ENCODE assay signal across 32 mouse cellular contexts in the genomic region with DNA sequence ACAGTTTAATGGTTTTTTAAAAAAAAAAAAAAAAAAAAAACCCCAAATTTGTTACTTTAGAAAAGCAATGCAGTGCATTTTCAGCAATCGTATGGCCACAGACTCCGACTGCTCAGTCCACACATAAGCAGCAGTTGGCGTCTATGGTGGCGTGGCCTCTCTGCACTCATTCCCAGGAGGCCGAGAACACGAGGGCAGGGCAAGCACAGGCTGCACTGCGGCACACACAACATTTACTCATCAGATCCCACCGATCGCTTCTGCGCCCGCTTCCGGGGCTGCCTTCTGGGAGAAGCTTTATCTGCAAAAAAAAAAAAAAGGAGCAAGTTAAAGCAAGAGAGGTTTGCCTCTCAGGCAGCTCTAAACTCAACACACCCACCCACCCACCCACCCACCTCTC.
"Had no signal": no experiment of that assay in that cellular context is flagged by ENCODE, and none has a peak within 500 bp of the region (broad histone marks: within the 10 kb centered on the region; RNA-seq: fewer than 3 reads in every experiment).

No protein-coding gene starts in this region.

- H3K9me3 ChIP-seq: limb, embryonic 10.5 days; limb, embryonic 12.5 days; limb, embryonic 13.5 days; limb, embryonic 15.5 days; liver, embryonic 12.5 days; liver, embryonic 13.5 days; liver, embryonic 15.5 days; lung, embryonic 15.5 days; megakaryocyte, embryonic 14.5 days; midbrain, embryonic 10.5 days; midbrain, embryonic 12.5 days; midbrain, embryonic 13.5 days; midbrain, embryonic 15.5 days; neural tube, embryonic 12.5 days had no signal

- H3K4me2 ChIP-seq: limb, embryonic 12.5 days; limb, embryonic 13.5 days; limb, embryonic 15.5 days; liver, embryonic 11.5 days; liver, embryonic 12.5 days; liver, embryonic 13.5 days; liver, embryonic 15.5 days; lung, embryonic 14.5 days; lung, embryonic 15.5 days; midbrain, embryonic 11.5 days; midbrain, embryonic 12.5 days; midbrain, embryonic 13.5 days; midbrain, embryonic 15.5 days; neural tube, embryonic 12.5 days had no signal

- ATAC-seq: liver, embryonic 12.5 days; liver, postnatal 0 days; lung, postnatal 0 days; midbrain, embryonic 13.5 days; midbrain, embryonic 15.5 days; midbrain, embryonic 16.5 days had no signal

- DNase-seq: left cerebral cortex, postnatal 4 days; liver; liver, embryonic 13.5 days; liver, postnatal 0 days; lung, adult 18-20 months; lung, adult 2 months; lung, embryonic 14.5 days; lung, postnatal 10 days; lung, postnatal 14 days; lung, postnatal 36 days; lung, postnatal 4 days; midbrain, embryonic 14.5 days had no signal

- H3K27me3 ChIP-seq: limb, embryonic 12.5 days; limb, embryonic 13.5 days; limb, embryonic 15.5 days; liver, embryonic 12.5 days; liver, embryonic 13.5 days; liver, embryonic 15.5 days; lung, embryonic 15.5 days; megakaryocyte, embryonic 14.5 days; midbrain, embryonic 12.5 days; midbrain, embryonic 13.5 days; midbrain, embryonic 15.5 days; neural tube, embryonic 12.5 days had no signal

- H3K27ac ChIP-seq: limb, embryonic 10.5 days; limb, embryonic 12.5 days; limb, embryonic 13.5 days; limb, embryonic 15.5 days; liver, embryonic 12.5 days; liver, embryonic 13.5 days; liver, embryonic 14.5 days; liver, embryonic 15.5 days; lung, embryonic 15.5 days; macrophage; midbrain, embryonic 10.5 days; midbrain, embryonic 12.5 days; midbrain, embryonic 13.5 days; midbrain, embryonic 15.5 days; neural tube, embryonic 12.5 days had no signal

- H3K4me3 ChIP-seq: limb, embryonic 10.5 days; limb, embryonic 12.5 days; limb, embryonic 13.5 days; limb, embryonic 15.5 days; liver, embryonic 12.5 days; liver, embryonic 13.5 days; liver, embryonic 15.5 days; lung, embryonic 15.5 days; megakaryocyte, embryonic 14.5 days; midbrain, embryonic 10.5 days; midbrain, embryonic 12.5 days; midbrain, embryonic 13.5 days; midbrain, embryonic 15.5 days; myocyte; neural tube, embryonic 12.5 days had no signal

- H3K9ac ChIP-seq: limb, embryonic 12.5 days; limb, embryonic 13.5 days; limb, embryonic 15.5 days; liver, embryonic 12.5 days; liver, embryonic 13.5 days; liver, embryonic 14.5 days; liver, embryonic 15.5 days; liver, postnatal 0 days; lung, embryonic 14.5 days; lung, embryonic 15.5 days; midbrain, embryonic 12.5 days; midbrain, embryonic 13.5 days; midbrain, embryonic 15.5 days; neural tube, embryonic 12.5 days had no signal

- H3K4me1 ChIP-seq: limb, embryonic 10.5 days; limb, embryonic 12.5 days; limb, embryonic 13.5 days; limb, embryonic 15.5 days; liver, embryonic 12.5 days; lung, embryonic 15.5 days; midbrain, embryonic 10.5 days; midbrain, embryonic 12.5 days; midbrain, embryonic 13.5 days; midbrain, embryonic 15.5 days; neural tube, embryonic 12.5 days had no signal
